Mouse (Mus musculus) gastrocnemius, adult 18-20 months (tissue): Measurements from ENCODE around the gene Cenpm. TPM values are rescaled to one million over a fixed set of nuclear protein-coding genes. Genes with fewer than 3 reads are reported as not detected.
A peak's percentile ranks its signal among the peaks of the same experiment; 100 is the strongest.
"Not testable (repeated sequence)": the region's sequence is repeated elsewhere in the genome, so short reads cannot be mapped to it uniquely, and the experiment has no call there.

Experiments used
- DNase-seq: peaks from one replicate; pipeline ENCODE4 v3.0.0; 2021; ENCODE audit warnings: low spot score
- long read RNA-seq, 2 experiments: library from polyadenylated mRNA; stranded (forward); transcript quantifications; one replicate each; pipeline ENCODE4 v2.0.0; 2021
- total RNA-seq, 2 experiments: library from RNA; stranded (reverse); gene quantifications; 2 replicates each; pipeline ENCODE4 v1.2.3; 2021

The Cenpm gene
- not detected for total RNA-seq
- long read RNA-seq, experiment 1 = 0 reads
- long read RNA-seq, experiment 2 = 0 reads

DNA sequence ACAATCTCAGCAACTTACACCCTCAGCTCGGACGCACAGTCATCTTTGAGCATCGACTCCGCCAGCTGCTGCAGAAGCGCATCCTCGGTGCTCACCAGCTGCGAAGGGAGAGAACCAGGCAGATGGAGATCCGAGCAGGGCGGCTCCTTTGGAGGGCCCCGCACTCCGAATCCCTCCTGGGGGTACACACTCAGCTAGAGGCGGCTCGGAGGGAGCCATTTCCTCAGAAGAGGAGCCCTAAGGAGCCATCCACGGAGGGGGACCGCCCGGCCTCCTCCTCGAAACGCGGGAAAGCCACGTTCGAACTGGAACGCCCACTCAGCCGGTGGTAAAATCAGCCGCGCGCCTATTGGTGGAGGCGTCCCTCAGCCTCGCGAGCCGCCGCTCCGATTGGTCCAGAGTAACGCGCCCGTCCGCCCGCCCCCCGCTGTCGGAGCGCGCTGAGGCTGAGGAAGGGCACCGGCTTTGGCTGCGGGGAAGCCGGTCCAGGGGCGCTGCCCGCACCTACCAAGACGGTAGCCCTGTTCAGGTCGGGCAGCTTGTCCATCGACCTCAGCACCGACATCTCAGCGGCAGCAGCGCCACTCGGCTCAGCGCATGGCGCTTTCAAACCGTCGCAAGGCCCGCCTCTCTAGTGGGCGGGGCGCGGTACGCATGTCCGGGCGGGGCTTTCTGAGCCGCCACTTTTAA is at the start of gene Cenpm:
Gene Cenpm (minus strand): TSS at position 634 of the 690 bp plus-strand sequence.
- peak; percentile 92 for DNase-seq

DNA sequence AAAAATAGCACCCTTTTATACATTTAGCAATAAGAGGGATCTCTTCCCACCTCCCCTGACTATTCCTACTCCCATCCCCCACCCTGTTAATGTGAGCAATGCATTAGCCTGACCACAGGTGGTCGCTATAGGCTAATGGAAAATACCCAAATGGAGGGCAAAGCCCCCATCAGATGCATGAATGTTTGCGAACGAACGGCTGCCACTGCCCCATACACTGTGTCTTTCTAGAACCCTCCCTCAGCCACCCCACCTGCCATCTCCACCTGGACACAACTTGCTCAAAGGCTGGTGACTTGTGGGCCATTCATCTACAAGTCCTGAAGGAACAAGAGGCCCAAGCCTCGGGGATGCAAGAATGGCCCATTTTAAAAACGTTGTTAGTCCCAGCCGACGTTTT is 49.5 kb upstream of the Cenpm start:
- no peak for DNase-seq

DNA sequence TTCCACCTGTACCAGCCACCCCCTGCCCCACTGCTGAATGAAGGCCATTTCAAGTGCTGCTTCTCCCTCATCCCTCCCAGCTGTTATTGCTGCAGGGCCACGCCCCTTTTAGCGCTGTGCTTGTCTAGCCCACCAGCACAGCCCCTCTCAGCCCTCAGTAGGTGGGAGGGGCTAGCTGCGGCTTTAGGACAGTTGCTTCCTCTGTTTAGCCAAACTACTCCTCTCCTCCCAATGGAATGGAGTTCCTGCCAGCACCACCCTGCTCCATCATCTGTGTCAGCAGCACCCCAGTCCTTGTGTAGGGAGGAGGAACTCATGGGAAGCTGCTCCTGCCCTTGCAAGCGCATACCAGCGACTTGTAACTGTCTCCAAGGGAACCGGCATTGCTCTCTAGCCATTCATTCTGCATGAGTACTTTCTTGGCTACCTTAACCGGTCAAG is 48.7 kb upstream of the Cenpm start:
- no peak for DNase-seq

- DNase-seq = no peak
Observed at GRCm38 (mm10) chr15:82292851-82293250, 48.3 kb upstream of the Cenpm start.

DNA sequence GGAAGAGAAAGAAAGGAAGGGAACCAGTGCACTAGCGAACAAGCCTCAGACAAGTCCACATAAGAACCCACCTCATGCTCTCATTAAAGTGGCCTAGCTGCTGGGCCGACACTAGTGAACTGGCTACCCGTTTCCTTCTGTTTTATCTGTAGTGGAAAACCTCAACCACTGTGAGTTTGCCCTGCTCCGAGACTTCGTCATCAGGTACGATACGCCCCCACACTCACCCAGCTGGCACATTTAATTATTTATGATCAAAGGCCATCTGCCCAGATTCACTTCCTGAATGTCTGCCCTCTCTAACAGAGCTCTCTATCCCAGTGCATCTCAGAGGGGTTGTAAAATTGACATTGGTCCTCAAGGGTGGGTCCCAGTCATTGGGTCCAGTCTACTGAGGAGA is 45.7 kb upstream of the Cenpm start:
- DNase-seq = no peak

- DNase-seq = no peak
Observed at GRCm38 (mm10) chr15:82286157-82286556, 41.6 kb upstream of the Cenpm start.

- no peak for DNase-seq
Observed at GRCm38 (mm10) chr15:82280638-82281037, 36.1 kb upstream of the Cenpm start.

- DNase-seq = no peak
Observed at GRCm38 (mm10) chr15:82277591-82277990, 33.0 kb upstream of the Cenpm start.

DNA sequence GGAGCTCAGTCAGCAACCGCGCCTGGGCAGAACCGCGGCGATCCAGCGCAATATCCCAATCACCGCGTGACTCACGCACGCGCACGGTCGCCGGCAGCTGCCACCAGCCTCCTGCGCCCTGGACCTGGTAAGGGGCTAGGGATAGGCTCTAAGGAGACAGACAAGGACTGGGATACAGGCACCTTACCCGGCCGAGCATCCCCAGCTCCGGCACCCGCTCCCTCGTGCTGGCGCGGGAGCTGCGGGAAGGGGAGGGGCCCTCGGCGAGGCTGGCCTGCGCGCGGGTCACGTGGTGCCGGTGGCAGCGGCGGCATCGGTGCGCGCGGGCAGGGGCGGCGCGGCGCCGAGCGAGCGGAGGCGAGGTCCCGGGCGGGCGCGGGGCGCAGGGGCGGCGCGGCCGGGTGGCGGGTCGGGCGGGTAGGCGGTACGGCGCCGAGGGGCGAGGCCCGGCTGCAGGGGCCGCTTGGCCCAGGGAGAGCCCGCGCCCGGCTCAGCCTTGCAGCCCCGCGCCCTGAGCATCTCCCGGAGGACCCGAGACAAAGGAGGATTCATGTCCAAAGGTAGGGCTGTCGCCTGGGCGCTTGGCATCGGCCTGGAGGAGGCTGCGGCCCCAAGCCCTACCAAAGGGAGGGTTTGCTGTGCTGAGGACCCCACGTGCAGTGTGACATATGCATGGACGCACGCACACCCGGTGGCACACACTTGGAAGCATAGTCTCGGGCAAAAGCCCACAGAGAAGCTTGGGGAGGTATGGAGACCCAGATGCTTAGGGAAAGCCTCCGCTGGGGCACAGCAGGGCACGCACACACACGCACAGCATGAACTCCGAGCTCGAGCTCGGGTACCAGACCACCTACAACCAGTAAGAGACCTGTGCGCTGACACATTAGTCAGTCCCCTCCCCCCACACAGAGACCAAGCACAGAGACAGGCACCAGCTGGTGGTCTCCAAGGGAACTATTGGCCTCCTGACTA is 30.7 kb upstream of the Cenpm start:
- no peak for DNase-seq

DNA sequence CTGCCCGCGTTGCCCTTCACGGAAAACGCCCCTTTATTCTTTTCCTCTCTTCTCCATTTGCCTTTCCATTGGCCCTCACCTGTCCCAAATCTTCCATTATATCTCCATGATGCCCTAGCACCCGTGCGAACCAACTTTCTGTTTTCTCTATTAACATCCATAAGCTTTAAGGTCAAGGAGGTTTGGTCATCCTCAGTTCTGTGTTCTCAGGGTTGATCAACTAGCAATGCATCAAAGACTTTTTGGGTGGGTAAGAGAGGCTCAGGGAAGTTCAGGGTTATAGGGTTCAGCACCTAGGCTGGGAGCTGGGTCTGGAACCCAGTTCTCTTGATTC is 30.0 kb upstream of the Cenpm start, which contains the start of gene Sept3:
Gene Sept3 (plus strand): TSS at position 301 of the 334 bp plus-strand sequence.
- DNase-seq = no peak

GRCm38 (mm10) chr15:82272295-82272694 is 27.7 kb upstream of the Cenpm start:
- no peak for DNase-seq

DNA sequence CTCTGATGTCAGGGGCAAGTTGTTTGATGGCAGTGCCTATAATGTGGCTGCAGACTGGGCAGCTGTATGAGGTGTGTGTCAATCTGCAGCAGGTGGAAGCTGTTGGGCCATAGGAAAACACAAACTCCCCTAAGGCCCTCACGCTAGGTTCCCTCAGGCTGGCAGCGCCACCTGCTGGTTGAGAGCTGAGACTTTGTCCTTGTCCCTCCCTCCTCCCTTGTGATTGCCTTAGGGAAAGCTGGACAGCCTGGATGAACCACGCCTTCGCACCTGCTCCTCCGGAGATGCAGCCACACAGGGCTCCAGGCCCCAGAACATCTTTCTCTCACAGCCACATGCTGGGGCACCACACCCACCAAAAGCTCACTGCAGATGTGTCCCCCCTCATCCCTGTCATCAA is 26.7 kb upstream of the Cenpm start:
- DNase-seq = peak; percentile 37

- no peak for DNase-seq
Observed at GRCm38 (mm10) chr15:82268783-82269182, 24.2 kb upstream of the Cenpm start.

DNA sequence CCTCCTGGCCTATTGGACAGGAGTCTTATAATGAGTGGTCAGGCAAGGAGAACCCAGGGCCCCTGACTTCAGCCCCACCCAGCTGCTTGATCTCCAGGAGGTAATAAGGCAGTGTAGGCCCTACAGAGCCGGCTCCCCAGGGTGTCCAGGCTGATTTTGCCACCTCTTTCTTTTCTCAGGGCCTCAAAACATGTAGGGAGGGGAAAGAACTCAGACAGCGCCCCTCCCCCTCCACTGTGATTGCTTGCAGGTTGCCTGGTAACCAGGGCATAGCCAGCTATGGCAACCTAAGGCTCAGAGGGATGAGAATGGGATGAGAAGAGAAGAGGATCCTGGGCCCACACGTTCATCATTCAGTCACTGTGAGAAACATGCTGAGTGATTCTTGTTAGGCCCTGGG is 23.6 kb upstream of the Cenpm start:
- no peak for DNase-seq

DNA sequence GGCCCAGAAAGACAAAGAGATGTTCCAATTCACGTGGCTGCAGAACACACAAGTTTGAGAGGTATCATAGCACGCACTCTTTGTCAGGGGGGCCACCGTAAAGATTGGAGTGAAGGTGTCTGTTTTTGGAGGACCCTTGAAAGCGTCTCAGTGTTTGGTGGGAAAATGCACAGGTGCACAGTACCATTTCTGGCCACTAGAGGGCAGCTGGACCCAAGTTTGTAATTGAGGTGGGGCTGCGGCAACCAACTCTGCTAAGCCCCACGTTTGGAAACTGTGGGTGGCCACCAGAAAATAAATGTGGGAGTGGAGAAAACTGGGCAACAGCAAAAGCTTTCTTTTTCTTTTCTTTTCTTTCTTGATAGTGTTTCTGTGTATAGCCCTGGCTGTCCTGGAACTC is 21.8 kb upstream of the Cenpm start:
- peak; percentile 58 for DNase-seq

GRCm38 (mm10) chr15:82259510-82259909 is 15.0 kb upstream of the Cenpm start:
- DNase-seq = peak; percentile 33

DNA sequence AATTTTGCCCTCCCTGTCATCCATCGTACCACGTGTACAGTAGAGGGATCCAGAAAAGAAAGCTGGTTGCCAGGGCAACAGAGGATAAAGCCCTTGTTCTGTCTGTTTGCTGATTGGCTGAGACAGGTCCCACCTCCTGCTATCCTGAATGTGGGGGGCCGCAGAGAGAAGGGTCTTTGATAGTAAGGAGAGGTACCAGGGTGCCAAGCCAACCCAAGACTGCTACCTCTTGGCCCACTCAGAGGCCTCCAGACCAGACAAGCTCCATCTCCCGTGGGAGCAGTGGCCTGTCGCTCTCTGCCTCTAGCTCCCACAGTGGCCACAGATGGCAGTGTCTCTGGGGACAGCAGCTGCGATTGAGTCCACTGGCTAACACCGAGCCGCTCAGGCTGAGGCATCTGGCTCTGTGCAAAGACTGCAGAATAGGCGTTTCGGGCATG is 11.4 kb upstream of the Cenpm start:
- DNase-seq = no peak

GRCm38 (mm10) chr15:82255248-82255647 is 10.7 kb upstream of the Cenpm start:
- no peak for DNase-seq

GRCm38 (mm10) chr15:82252097-82252496 is 7.5 kb upstream of the Cenpm start, which contains the start of gene 1500009C09Rik:
TSS of gene 1500009C09Rik (plus strand) at chr15:82252397.
- no peak for DNase-seq

- DNase-seq = no peak
Observed at GRCm38 (mm10) chr15:82251579-82251978, 7.0 kb upstream of the Cenpm start.

DNA sequence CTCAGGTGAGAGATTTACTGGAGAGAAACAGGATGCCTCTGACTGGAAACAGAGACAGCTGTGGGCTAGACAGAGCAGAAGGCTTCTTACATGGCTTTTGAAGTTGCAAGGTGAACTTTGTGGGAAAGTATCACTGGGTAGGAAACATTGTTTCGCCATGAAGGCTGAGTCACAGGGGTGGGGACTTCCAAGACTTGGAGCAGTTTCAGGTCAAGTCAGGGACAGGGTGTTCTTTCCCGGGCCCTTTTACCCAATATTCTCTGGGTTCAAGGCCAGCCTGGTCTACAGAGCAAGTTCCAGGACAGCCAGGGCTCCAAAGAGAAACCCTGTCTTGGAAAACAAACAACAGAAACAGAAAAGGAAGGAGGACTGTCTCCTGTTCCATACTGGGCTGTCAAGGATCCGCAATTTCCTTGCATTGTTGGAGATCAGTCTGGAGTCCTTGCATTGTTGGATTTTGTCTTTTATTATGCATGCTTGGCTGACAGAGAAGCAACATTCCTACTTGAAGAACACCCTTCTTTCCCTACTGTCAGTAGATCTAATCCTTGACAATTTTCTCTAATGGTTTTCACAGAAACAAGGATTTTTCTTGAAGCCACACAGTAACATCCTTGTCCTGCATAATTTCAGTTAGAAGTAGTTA is 2.7 kb upstream of the Cenpm start:
- DNase-seq = no peak

DNA sequence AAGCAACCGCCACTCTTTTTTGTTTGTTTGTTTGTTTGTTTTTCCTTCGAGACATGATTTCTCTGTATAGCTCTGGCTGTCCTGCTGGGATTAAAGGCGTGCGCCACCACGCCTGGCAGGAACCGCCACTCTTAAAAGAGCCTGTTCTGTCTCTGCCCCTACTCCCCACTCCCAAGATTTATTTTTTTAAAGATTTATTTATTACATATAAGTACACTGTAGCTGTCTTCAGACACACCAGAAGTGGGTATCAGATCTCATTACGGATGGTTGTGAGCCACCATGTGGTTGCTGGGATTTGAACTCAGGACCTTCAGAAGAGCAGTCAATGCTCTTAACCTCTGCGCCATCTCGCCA is 235 bp upstream of the Cenpm start:
- DNase-seq = not testable (repeated sequence)
